Mouse (Mus musculus) left cerebral cortex, adult 9 months (tissue): ENCODE measurements around the gene Cd1d1.

Source experiments
- DNase-seq, 2 experiments: peaks; one replicate each; pipeline ENCODE4 v3.0.0; 2022; ENCODE audit warnings: low spot score in 2 of 2

The Cd1d1 gene

GRCm38 (mm10) chr3:86961395-86961669, 37.9 kb downstream of the Cd1d1 start:
- DNase-seq = no peak

GRCm38 (mm10) chr3:86960656-86961394, 38.4 kb downstream of the Cd1d1 start:
- DNase-seq = no peak

- DNase-seq = no peak
These were observed 40.2 kb downstream of the Cd1d1 start for GRCm38 (mm10) chr3:86959088-86959487.

GRCm38 (mm10) chr3:86955376-86955775, 43.9 kb downstream of the Cd1d1 start:
- DNase-seq = peak in 1 of 2 experiments; percentile 15

- no peak for DNase-seq
These were observed 44.7 kb downstream of the Cd1d1 start for GRCm38 (mm10) chr3:86954521-86954920.

GRCm38 (mm10) chr3:86953819-86954218, 45.4 kb downstream of the Cd1d1 start:
- no peak for DNase-seq

GRCm38 (mm10) chr3:86950652-86951051, 48.6 kb downstream of the Cd1d1 start:
- no peak for DNase-seq
